Mouse (Mus musculus): Measurements from ENCODE around the gene Gm20388. TPM values are rescaled to one million over a fixed set of nuclear protein-coding genes. Genes with fewer than 3 reads are reported as not detected.

Gene Gm20388
- polyA plus RNA-seq, 1 experiment from 2014 or later: 5.3 TPM

DNA sequence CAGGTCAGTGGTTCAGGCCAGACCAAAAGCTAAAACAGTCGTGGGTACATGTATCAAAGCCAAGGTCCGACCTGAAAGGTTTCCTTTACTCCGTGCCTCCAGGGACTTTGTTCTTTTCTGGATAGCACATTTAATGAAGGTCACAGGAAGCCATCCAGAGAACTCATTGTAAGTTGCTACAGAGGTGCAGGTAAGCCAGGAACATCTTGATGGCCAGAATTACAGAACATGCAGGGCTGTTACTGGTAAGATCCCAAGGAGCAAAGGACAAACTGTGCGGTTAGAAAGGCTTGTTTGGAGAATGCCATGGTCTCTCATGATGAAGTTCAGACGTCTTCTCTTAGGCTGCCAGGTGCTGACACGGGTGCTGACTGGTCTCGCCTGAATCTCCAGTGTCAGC is 206.0 kb downstream of the Gm20388 start:
- Histone ChIP-seq H3K27ac (ENCODE audit: low read depth, low read length) (no peak overlapping the region), H3K4me1 (replicated peaks; ENCODE audit: control insufficient read depth, insufficient read depth, low read length) (peaks cover 19% of the 10 kb centered on the region), H3K27me3 (replicated peaks; ENCODE audit: control insufficient read depth, insufficient read depth, low read length) (peaks cover 42% of the 10 kb centered on the region), H3K9ac (ENCODE audit: low read depth, low read length) (no peak overlapping the region), H3K9me3 (ENCODE audit: control insufficient read depth, low read length) (no peaks in the 10 kb centered on the region), H3K4me2 (no peak overlapping the region), H3K36me3 (ENCODE audit: control insufficient read depth, insufficient read depth, low read length) (no peaks in the 10 kb centered on the region), H3K4me3 (ENCODE audit: low read depth, low read length) (no peak overlapping the region)
- WGBS: 65% methylated on average over 7 of the region's 7 CpGs
- ATAC-seq (replicated peaks; ENCODE audit: low FRiP score): no peak
- no peak for DNase-seq (ENCODE audit: low spot score)

DNA sequence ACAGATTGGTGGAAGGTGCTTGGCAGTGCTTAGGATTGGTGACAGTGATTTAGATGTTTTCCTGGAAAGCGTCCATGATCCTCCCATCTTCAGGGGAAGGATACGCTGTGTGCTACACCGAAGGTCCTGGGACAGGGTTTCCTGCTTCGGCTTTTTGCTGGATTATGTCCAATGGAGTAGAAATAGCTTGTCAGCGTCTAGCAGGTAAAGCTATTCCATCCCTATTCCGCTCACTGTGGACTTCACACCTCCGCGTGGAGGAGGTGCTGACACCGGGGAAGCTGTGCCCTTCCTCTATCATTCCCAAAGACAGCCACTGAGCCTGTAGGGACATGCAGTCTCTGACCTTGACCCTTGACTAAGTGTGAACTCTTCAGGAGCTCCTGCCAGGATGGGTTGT is 207.5 kb downstream of the Gm20388 start:
- peaks cover 42% of the 10 kb centered on the region for H3K27me3 ChIP-seq (replicated peaks; ENCODE audit: control insufficient read depth, insufficient read depth, low read length)
- DNase-seq (ENCODE audit: low spot score) (no peak), ATAC-seq (replicated peaks; ENCODE audit: low FRiP score) (no peak)
- H3K4me1 ChIP-seq (replicated peaks; ENCODE audit: control insufficient read depth, insufficient read depth, low read length): peaks cover 9% of the 10 kb centered on the region
- no peak overlapping the region for H3K9ac ChIP-seq (ENCODE audit: low read depth, low read length)
- no peak overlapping the region for H3K4me3 ChIP-seq (ENCODE audit: low read depth, low read length)
- 84% methylated on average over 9 of the region's 9 CpGs for WGBS
- H3K4me2 ChIP-seq: no peak overlapping the region
- no peaks in the 10 kb centered on the region for H3K9me3 ChIP-seq (ENCODE audit: control insufficient read depth, low read length)
- no peak overlapping the region for H3K27ac ChIP-seq (ENCODE audit: low read depth, low read length)
- H3K36me3 ChIP-seq (ENCODE audit: control insufficient read depth, insufficient read depth, low read length): no peaks in the 10 kb centered on the region

DNA sequence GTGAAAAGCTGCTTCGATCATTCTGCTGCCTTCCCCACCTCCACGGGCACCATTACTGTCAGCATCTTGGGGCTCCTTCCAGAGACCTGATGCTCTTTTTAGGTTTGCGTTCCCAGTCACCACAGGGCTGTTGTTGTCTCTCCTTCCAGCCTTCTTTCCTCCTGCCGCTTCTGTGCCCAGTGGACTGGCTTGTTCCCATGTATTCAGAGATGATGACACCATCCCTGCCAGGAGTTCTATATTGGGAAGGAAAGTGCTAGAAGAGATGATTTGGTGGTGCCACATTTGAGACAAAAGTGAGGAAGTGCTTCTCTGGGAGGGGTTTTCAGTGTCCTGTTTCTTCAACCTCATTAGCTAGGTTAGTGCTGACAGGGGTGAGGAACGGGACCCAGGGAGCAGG is 208.2 kb downstream of the Gm20388 start:
- peaks cover 42% of the 10 kb centered on the region for H3K27me3 ChIP-seq (replicated peaks; ENCODE audit: control insufficient read depth, insufficient read depth, low read length)
- no peaks in the 10 kb centered on the region for H3K36me3 ChIP-seq (ENCODE audit: control insufficient read depth, insufficient read depth, low read length)
- no peak overlapping the region for H3K27ac ChIP-seq (ENCODE audit: low read depth, low read length)
- WGBS: 74% methylated on average over 5 of the region's 5 CpGs
- H3K9me3 ChIP-seq (ENCODE audit: control insufficient read depth, low read length): no peaks in the 10 kb centered on the region
- H3K9ac ChIP-seq (ENCODE audit: low read depth, low read length): no peak overlapping the region
- H3K4me3 ChIP-seq (ENCODE audit: low read depth, low read length): no peak overlapping the region
- H3K4me2 ChIP-seq: no peak overlapping the region
- no peak for ATAC-seq (replicated peaks; ENCODE audit: low FRiP score)
- H3K4me1 ChIP-seq (replicated peaks; ENCODE audit: control insufficient read depth, insufficient read depth, low read length): peaks cover 7% of the 10 kb centered on the region
- DNase-seq (ENCODE audit: low spot score): no peak

DNA sequence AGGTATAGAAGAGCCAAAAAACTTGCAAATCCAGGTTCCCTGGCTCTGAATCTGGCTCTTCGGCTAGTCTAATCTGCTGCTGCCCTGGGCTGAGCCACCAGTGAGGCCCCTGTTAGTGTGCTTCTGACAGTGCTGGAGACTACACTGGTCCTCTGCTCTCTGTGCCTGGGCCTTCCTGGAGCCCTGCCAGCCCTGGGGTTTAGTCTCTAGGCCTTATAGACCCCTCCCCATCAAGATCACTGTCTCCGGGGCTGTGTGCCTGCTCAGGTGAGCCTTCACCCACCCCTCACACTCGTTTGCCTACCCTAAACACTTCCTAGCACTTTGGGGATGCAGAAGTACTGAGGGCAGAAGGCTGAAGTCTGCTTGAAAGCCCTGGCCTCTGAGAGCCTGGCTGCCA is 208.8 kb downstream of the Gm20388 start:
- no peak for ATAC-seq (replicated peaks; ENCODE audit: low FRiP score)
- no peak overlapping the region for H3K27ac ChIP-seq (ENCODE audit: low read depth, low read length)
- no peak for DNase-seq (ENCODE audit: low spot score)
- H3K4me2 ChIP-seq: no peak overlapping the region
- H3K9me3 ChIP-seq (ENCODE audit: control insufficient read depth, low read length): no peaks in the 10 kb centered on the region
- 66% methylated on average over 3 of the region's 3 CpGs for WGBS
- peaks cover 3% of the 10 kb centered on the region for H3K4me1 ChIP-seq (replicated peaks; ENCODE audit: control insufficient read depth, insufficient read depth, low read length)
- no peak overlapping the region for H3K9ac ChIP-seq (ENCODE audit: low read depth, low read length)
- no peaks in the 10 kb centered on the region for H3K36me3 ChIP-seq (ENCODE audit: control insufficient read depth, insufficient read depth, low read length)
- H3K27me3 ChIP-seq (replicated peaks; ENCODE audit: control insufficient read depth, insufficient read depth, low read length): peaks cover 38% of the 10 kb centered on the region
- H3K4me3 ChIP-seq (ENCODE audit: low read depth, low read length): no peak overlapping the region

DNA sequence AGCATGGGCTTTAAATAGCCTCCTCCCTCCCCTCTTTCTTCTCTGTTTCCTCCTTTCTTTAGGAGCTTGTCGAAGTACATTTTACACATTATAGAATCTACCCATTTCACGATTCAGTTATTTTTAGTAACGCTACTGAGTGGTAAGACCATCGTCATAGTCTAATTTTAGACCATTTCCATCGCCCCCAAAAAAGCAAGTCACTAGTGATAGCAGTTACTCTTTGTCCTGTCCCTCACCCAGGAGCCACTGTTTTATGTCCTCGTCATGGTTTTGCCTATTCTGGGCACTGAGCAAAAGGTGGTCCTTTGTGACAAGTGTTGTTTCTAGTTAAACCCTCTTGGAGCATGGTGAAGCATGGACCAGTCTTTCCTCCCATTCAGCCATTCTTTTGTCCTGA is 209.3 kb downstream of the Gm20388 start:
- ATAC-seq (replicated peaks; ENCODE audit: low FRiP score): no peak
- peaks cover 3% of the 10 kb centered on the region; the same call in 1 of the 2 replicates for H3K4me1 ChIP-seq (replicated peaks; ENCODE audit: control insufficient read depth, insufficient read depth, low read length)

DNA sequence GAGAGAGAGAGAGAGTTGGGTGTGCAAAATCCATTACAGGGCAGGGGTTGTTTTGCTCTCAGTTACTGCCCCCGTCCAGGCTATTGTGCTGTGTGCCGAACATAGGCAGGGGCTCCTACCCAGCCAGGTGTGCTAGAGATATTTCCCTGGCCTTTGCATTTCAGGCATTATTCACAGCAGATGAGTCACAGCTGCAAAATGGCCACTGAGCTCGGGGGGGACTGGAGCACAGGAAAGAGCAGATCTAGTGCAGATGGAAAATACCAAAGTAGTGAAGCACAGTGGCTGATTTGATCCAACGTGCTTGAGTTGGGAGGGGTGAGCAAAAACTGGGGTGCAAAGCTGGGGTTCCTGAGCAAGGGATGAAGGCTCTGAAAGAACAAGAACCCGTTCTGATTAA is 210.3 kb downstream of the Gm20388 start:
- no peak overlapping the region for H3K4me2 ChIP-seq
- 0 out of 2 replicates have a peak, but pooled peaks cover 3% of the 10 kb centered on the region for H3K4me1 ChIP-seq (replicated peaks; ENCODE audit: control insufficient read depth, insufficient read depth, low read length)
- no peak overlapping the region for H3K27ac ChIP-seq (ENCODE audit: low read depth, low read length)
- H3K9ac ChIP-seq (ENCODE audit: low read depth, low read length): no peak overlapping the region
- DNase-seq (ENCODE audit: low spot score) (no peak), ATAC-seq (replicated peaks; ENCODE audit: low FRiP score) (no peak)
- no peaks in the 10 kb centered on the region for H3K36me3 ChIP-seq (ENCODE audit: control insufficient read depth, insufficient read depth, low read length)
- no peak overlapping the region for H3K4me3 ChIP-seq (ENCODE audit: low read depth, low read length)
- WGBS: 49% methylated on average over 5 of the region's 5 CpGs
- H3K9me3 ChIP-seq (ENCODE audit: control insufficient read depth, low read length): no peaks in the 10 kb centered on the region
- H3K27me3 ChIP-seq (replicated peaks; ENCODE audit: control insufficient read depth, insufficient read depth, low read length): peaks cover 22% of the 10 kb centered on the region

More for the DNA sequence above, 209.3 kb downstream of the Gm20388 start:
- Histone ChIP-seq H3K27ac (ENCODE audit: low read depth, low read length) (no peak overlapping the region), H3K9ac (ENCODE audit: low read depth, low read length) (no peak overlapping the region), H3K9me3 (ENCODE audit: control insufficient read depth, low read length) (no peaks in the 10 kb centered on the region), H3K4me2 (no peak overlapping the region), H3K27me3 (replicated peaks; ENCODE audit: control insufficient read depth, insufficient read depth, low read length) (peaks cover 33% of the 10 kb centered on the region), H3K36me3 (ENCODE audit: control insufficient read depth, insufficient read depth, low read length) (no peaks in the 10 kb centered on the region), H3K4me3 (ENCODE audit: low read depth, low read length) (no peak overlapping the region)
- 62% methylated on average over 6 of the region's 6 CpGs for WGBS
- no peak for DNase-seq (ENCODE audit: low spot score)

DNA sequence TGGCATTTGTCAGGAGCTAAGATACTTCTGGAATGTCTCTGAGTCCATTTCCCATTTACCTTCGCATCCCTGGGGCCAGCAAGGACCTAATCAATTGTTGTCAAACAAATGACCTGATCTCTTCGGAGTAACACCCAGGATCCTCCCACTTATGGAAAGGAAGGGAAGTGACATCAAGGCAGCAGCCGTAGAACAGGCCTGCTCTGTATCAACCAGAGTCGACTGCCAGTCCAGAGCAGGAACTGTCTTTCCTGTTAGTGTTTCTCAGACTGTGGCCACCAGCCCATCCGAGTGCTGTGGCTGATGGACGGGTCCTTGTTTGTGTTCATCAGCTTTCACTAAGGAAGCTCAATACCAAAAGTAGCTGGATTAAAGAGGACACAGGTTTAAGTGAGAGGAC is 213.6 kb downstream of the Gm20388 start:
- H3K27me3 ChIP-seq (replicated peaks; ENCODE audit: control insufficient read depth, insufficient read depth, low read length): peaks cover 4% of the 10 kb centered on the region; the same call in 1 of the 2 replicates
- no peak overlapping the region for H3K4me2 ChIP-seq
- H3K9me3 ChIP-seq (ENCODE audit: control insufficient read depth, low read length): no peaks in the 10 kb centered on the region
- ATAC-seq (replicated peaks; ENCODE audit: low FRiP score): no peak
- 16% methylated on average over 6 of the region's 6 CpGs for WGBS
- no peak overlapping the region for H3K27ac ChIP-seq (ENCODE audit: low read depth, low read length)
- peaks cover 8% of the 10 kb centered on the region for H3K4me1 ChIP-seq (replicated peaks; ENCODE audit: control insufficient read depth, insufficient read depth, low read length)
- no peaks in the 10 kb centered on the region for H3K36me3 ChIP-seq (ENCODE audit: control insufficient read depth, insufficient read depth, low read length)
- H3K9ac ChIP-seq (ENCODE audit: low read depth, low read length): no peak overlapping the region
- no peak overlapping the region for H3K4me3 ChIP-seq (ENCODE audit: low read depth, low read length)
- DNase-seq (ENCODE audit: low spot score): no peak

DNA sequence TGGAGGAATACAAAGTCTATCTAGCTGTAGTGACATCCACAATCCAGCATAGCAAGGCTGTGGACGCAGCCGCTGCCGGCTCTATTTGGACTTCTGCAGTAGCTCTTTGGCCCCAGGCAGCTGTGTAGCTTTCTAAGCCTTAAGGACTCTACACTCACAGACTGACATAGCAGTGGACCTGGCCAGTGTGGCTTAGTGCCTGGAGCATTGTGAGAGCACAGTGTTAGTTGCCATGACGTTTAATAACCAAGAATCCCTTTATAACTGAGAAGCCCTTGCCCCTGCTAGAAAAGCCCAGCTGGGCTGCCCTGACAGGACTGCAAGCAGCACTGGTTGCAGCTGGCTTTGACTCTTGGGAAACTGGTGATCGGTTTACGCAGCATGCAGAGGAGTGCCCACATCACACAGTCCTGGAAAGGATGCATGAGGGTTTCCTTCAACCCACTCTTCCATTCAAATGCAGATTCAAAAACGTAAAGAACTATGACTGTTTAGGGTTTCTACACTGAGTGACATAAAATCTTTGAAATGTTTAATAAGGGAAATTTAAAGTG is 214.3 kb downstream of the Gm20388 start:
- peaks cover 4% of the 10 kb centered on the region; the same call in 1 of the 2 replicates for H3K27me3 ChIP-seq (replicated peaks; ENCODE audit: control insufficient read depth, insufficient read depth, low read length)
- ATAC-seq (replicated peaks; ENCODE audit: low FRiP score) (no peak), DNase-seq (ENCODE audit: low spot score) (no peak)
- H3K4me3 ChIP-seq (ENCODE audit: low read depth, low read length): no peak overlapping the region
- 73% methylated on average over 7 of the region's 7 CpGs for WGBS
- no peak overlapping the region for H3K27ac ChIP-seq (ENCODE audit: low read depth, low read length)
- H3K4me1 ChIP-seq (replicated peaks; ENCODE audit: control insufficient read depth, insufficient read depth, low read length): peaks cover 8% of the 10 kb centered on the region
- no peak overlapping the region for H3K4me2 ChIP-seq
- H3K9ac ChIP-seq (ENCODE audit: low read depth, low read length): no peak overlapping the region
- no peaks in the 10 kb centered on the region for H3K9me3 ChIP-seq (ENCODE audit: control insufficient read depth, low read length)
- H3K36me3 ChIP-seq (ENCODE audit: control insufficient read depth, insufficient read depth, low read length): no peaks in the 10 kb centered on the region

DNA sequence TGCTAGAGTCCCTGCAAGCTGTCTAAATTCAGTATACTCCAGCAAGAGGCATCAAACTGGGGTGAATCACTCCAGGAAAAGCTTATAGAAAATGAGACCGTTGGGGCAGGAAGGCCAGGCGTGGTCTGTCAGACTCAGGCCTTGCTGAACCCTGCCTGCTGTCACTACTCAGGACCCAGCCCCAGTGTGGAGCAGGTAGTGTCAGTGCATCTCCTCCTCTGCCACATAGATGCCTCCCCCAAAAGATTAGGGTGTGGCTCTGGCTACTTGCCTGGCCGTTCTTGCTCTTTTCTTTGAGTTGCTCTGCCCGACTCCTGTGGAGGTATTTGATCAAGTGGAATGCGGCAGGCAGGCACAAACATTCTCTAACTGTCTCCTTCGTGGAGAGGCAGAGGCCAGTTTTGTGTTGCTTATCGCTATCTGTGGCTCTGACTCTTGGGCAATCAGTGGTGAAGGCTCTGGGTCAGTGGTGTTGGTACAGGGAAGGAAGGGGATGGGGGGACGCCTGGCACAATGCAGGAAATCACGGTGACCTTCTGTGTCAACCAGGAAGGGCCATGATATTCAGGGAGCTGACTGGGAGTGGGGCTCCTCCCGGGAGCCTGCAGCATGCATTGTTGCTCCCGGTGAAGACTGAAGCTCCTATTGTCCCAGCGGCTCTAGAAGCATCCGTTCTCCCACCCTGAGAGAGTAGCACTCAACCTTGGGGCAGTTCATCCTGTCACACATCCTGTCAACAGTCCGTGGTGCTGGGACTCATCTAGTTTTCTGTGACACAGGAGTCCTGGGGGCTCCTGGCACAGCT is 215.9 kb downstream of the Gm20388 start:
- DNase-seq (ENCODE audit: low spot score): no peak
- Histone ChIP-seq H3K4me1 (replicated peaks; ENCODE audit: control insufficient read depth, insufficient read depth, low read length) (peaks cover 8% of the 10 kb centered on the region), H3K27me3 (replicated peaks; ENCODE audit: control insufficient read depth, insufficient read depth, low read length) (peaks cover 4% of the 10 kb centered on the region; the same call in 1 of the 2 replicates), H3K9ac (ENCODE audit: low read depth, low read length) (no peak overlapping the region), H3K27ac (ENCODE audit: low read depth, low read length) (peak overlapping the region; percentile 39; the same call in 1 of the 2 replicates), H3K4me3 (ENCODE audit: low read depth, low read length) (no peak overlapping the region), H3K4me2 (no peak overlapping the region), H3K9me3 (ENCODE audit: control insufficient read depth, low read length) (no peaks in the 10 kb centered on the region), H3K36me3 (ENCODE audit: control insufficient read depth, insufficient read depth, low read length) (no peaks in the 10 kb centered on the region)
- WGBS: 27% methylated on average over 14 of the region's 14 CpGs
- ATAC-seq (replicated peaks; ENCODE audit: low FRiP score): no peak
